Mouse (Mus musculus) forebrain, postnatal 0 days (tissue): Measurements from ENCODE around the gene Gm21992. TPM values are rescaled to one million over a fixed set of nuclear protein-coding genes. Genes with fewer than 3 reads are reported as not detected.

Experiments used
- ATAC-seq: fragments of 200-750 bp; cut with Nextera tagmentation; 2 replicates; pipeline ENCODE4 v1.8.0; 2017; ENCODE audit warnings: mild to moderate bottlenecking, moderate library complexity
- DNase-seq: peaks from one replicate; pipeline ENCODE4 v3.0.0-alpha.2; 2015
- H3K27ac ChIP-seq: fragments of 300-500 bp; sonication (generic); 2 replicates; pipeline ENCODE4 v1.5.1; 2014; ENCODE audit warnings: low read depth, mild to moderate bottlenecking, antibody characterized with exemption, low read length, moderate library complexity, mixed read lengths
- H3K27me3 ChIP-seq: fragments of 300-500 bp; sonication (generic); 2 replicates; pipeline ENCODE4 v1.6.1; 2014; ENCODE audit warnings: mild to moderate bottlenecking, low read length, mixed read lengths; ENCODE audit not compliant: insufficient read depth
- H3K36me3 ChIP-seq: fragments of 300-500 bp; sonication (generic); 2 replicates; pipeline ENCODE4 v1.6.1; 2014; ENCODE audit warnings: mild to moderate bottlenecking, moderate library complexity; ENCODE audit not compliant: insufficient read depth
- H3K4me1 ChIP-seq: fragments of 300-500 bp; sonication (generic); 2 replicates; pipeline ENCODE4 v1.6.1; 2014; ENCODE audit warnings: antibody characterized with exemption; ENCODE audit not compliant: insufficient read depth
- H3K4me2 ChIP-seq: fragments of 300-500 bp; sonication (generic); 2 replicates; pipeline ENCODE4 v1.6.1; 2014; ENCODE audit warnings: low read depth, mild to moderate bottlenecking, moderate library complexity
- H3K4me3 ChIP-seq: fragments of 300-500 bp; sonication (generic); 2 replicates; pipeline ENCODE4 v1.5.1; 2014; ENCODE audit warnings: low read depth, low read length, mixed read lengths
- H3K9ac ChIP-seq: fragments of 300-500 bp; sonication (generic); 2 replicates; pipeline ENCODE4 v1.6.1; 2014; ENCODE audit warnings: mild to moderate bottlenecking
- H3K9me3 ChIP-seq: fragments of 300-500 bp; sonication (generic); 2 replicates; pipeline ENCODE4 v1.6.1; 2016; ENCODE audit warnings: low read length
- CTCF ChIP-seq: sonication (generic); IDR thresholded peaks from 2 replicates; pipeline ENCODE4 v1.5.1; 2016; ENCODE audit warnings: antibody characterized with exemption, control low read depth, low read depth
- WGBS: fragments of 180-500 bp; shearing (Covaris S2); extraction: QIAGEN DNeasy Blood & Tissue Kit; methylation state at CpG from one replicate; pipeline ENCODE4 v1.1.7; 2014; 5-methylcytosine and 5-hydroxymethylcytosine counted together
- polyA plus RNA-seq: library from polyadenylated mRNA; unstranded; fragments of >200 nt; fragmentation: Nextera tagmentation; extraction: Ambion mirVana; gene quantifications from 2 replicates; pipeline ENCODE4 v1.2.1, GENCODE M21; 2015
- total RNA-seq: library from RNA; depleted of rRNA; stranded (reverse); fragments of >200 nt; gene quantifications from 2 replicates; pipeline ENCODE4 v1.2.3, GENCODE M21; 2014

The Gm21992 gene
- total and polyA plus RNA-seq, 2 experiments from 2014 or later, result 15.0 to 20.4 TPM

- H3K9me3 ChIP-seq, result no peaks in the 10 kb centered on the region
- H3K27me3 ChIP-seq, result peaks cover 7% of the 10 kb centered on the region; the same call in 1 of the 2 replicates
- H3K4me3 ChIP-seq, result no peak overlapping the region
- DNase-seq (no peak), ATAC-seq (no peak)
- 92% methylated on average over 6 of the region's 6 CpGs for WGBS
- H3K4me1 ChIP-seq, result 0 out of 2 replicates have a peak, but pooled peaks cover 8% of the 10 kb centered on the region
- peaks cover 4% of the 10 kb centered on the region for H3K36me3 ChIP-seq
- H3K9ac ChIP-seq, result no peak overlapping the region
- no peak for TF ChIP-seq CTCF
- no peak overlapping the region for H3K4me2 ChIP-seq
- no peak overlapping the region for H3K27ac ChIP-seq
Observed at GRCm38 (mm10) chr19:4837049-4837448, 25.6 kb upstream of the Gm21992 start.

GRCm38 (mm10) chr19:4836096-4836495 lies 24.7 kb upstream of the Gm21992 start:
- no peak for TF ChIP-seq CTCF
- Histone ChIP-seq H3K4me1 (0 out of 2 replicates have a peak, but pooled peaks cover 8% of the 10 kb centered on the region), H3K4me3 (no peak overlapping the region), H3K4me2 (no peak overlapping the region), H3K27me3 (peaks cover 7% of the 10 kb centered on the region; the same call in 1 of the 2 replicates), H3K9me3 (no peaks in the 10 kb centered on the region), H3K27ac (no peak overlapping the region), H3K9ac (no peak overlapping the region), H3K36me3 (peaks cover 5% of the 10 kb centered on the region)
- DNase-seq (no peak), ATAC-seq (no peak)
- 66% methylated on average over 2 of the region's 2 CpGs for WGBS

GRCm38 (mm10) chr19:4833977-4834376 lies 22.6 kb upstream of the Gm21992 start:
- ATAC-seq, result no peak
- no peak for TF ChIP-seq CTCF
- no peaks in the 10 kb centered on the region for H3K9me3 ChIP-seq
- H3K4me1 ChIP-seq, result 0 out of 2 replicates have a peak, but pooled peaks cover 8% of the 10 kb centered on the region
- no peaks in the 10 kb centered on the region for H3K27me3 ChIP-seq
- WGBS, result 84% methylated on average over 8 of the region's 8 CpGs
- H3K4me3 ChIP-seq, result no peak overlapping the region
- DNase-seq, result no peak
- H3K27ac ChIP-seq, result no peak overlapping the region
- no peak overlapping the region for H3K4me2 ChIP-seq
- H3K36me3 ChIP-seq, result peaks cover 5% of the 10 kb centered on the region
- no peak overlapping the region for H3K9ac ChIP-seq

GRCm38 (mm10) chr19:4829156-4829555 lies 17.7 kb upstream of the Gm21992 start:
- TF ChIP-seq CTCF, result no peak
- H3K9ac ChIP-seq, result no peak overlapping the region
- H3K9me3 ChIP-seq, result no peaks in the 10 kb centered on the region

GRCm38 (mm10) chr19:4828444-4829114 lies 17.2 kb upstream of the Gm21992 start:
- no peak for ATAC-seq
- peaks cover 11% of the 10 kb centered on the region for H3K36me3 ChIP-seq
- no peaks in the 10 kb centered on the region for H3K9me3 ChIP-seq
- no peak for DNase-seq
- no peak for TF ChIP-seq CTCF
- H3K4me1 ChIP-seq, result no peaks in the 10 kb centered on the region
- H3K4me3 ChIP-seq, result no peak overlapping the region
- no peak overlapping the region for H3K9ac ChIP-seq
- H3K4me2 ChIP-seq, result no peak overlapping the region
- WGBS, result 65% methylated on average over 16 of the region's 16 CpGs
- no peak overlapping the region for H3K27ac ChIP-seq
- no peaks in the 10 kb centered on the region for H3K27me3 ChIP-seq

More at GRCm38 (mm10) chr19:4829156-4829555, 17.7 kb upstream of the Gm21992 start:
- H3K27ac ChIP-seq, result no peak overlapping the region
- H3K4me1 ChIP-seq, result no peaks in the 10 kb centered on the region
- peaks cover 11% of the 10 kb centered on the region for H3K36me3 ChIP-seq
- H3K4me3 ChIP-seq, result no peak overlapping the region
- H3K4me2 ChIP-seq, result no peak overlapping the region
- WGBS, result 49% methylated on average over 7 of the region's 7 CpGs
- peak; percentile 55 for DNase-seq
- no peaks in the 10 kb centered on the region for H3K27me3 ChIP-seq
- ATAC-seq, result no peak

- Histone ChIP-seq H3K4me3 (no peak overlapping the region), H3K9ac (no peak overlapping the region), H3K27ac (no peak overlapping the region), H3K27me3 (no peaks in the 10 kb centered on the region), H3K36me3 (0 out of 2 replicates have a peak, but pooled peaks cover 5% of the 10 kb centered on the region), H3K9me3 (no peaks in the 10 kb centered on the region), H3K4me2 (no peak overlapping the region), H3K4me1 (no peaks in the 10 kb centered on the region)
- TF ChIP-seq CTCF, result no peak
- DNase-seq (peak; percentile 77), ATAC-seq (peak; percentile 83)
- 42% methylated on average over 5 of the region's 5 CpGs for WGBS
Observed at GRCm38 (mm10) chr19:4820678-4821303, 9.4 kb upstream of the Gm21992 start.

GRCm38 (mm10) chr19:4817182-4817835 lies 5.9 kb upstream of the Gm21992 start:
- Histone ChIP-seq H3K9ac (no peak overlapping the region), H3K4me2 (no peak overlapping the region), H3K27me3 (no peaks in the 10 kb centered on the region), H3K27ac (no peak overlapping the region), H3K9me3 (no peaks in the 10 kb centered on the region), H3K4me3 (no peak overlapping the region), H3K4me1 (peaks cover 2% of the 10 kb centered on the region; the same call in 1 of the 2 replicates), H3K36me3 (no peaks in the 10 kb centered on the region)
- no peak for TF ChIP-seq CTCF
- WGBS, result 69% methylated on average over 1 of the region's 1 CpGs
- no peak for DNase-seq
- ATAC-seq, result no peak
